Mouse (Mus musculus) liver, postnatal 0 days (tissue): ENCODE results near the gene Gm38393.

Source experiments
- CTCF ChIP-seq: sonication (generic); IDR thresholded peaks from 2 replicates; pipeline ENCODE4 v1.5.1; 2016; ENCODE audit warnings: antibody characterized with exemption, low read depth
- EP300 ChIP-seq: IDR thresholded peaks from 2 replicates; pipeline ENCODE4 v1.6.1; 2016; ENCODE audit warnings: antibody characterized with exemption, low read depth, mild to moderate bottlenecking

DNA sequence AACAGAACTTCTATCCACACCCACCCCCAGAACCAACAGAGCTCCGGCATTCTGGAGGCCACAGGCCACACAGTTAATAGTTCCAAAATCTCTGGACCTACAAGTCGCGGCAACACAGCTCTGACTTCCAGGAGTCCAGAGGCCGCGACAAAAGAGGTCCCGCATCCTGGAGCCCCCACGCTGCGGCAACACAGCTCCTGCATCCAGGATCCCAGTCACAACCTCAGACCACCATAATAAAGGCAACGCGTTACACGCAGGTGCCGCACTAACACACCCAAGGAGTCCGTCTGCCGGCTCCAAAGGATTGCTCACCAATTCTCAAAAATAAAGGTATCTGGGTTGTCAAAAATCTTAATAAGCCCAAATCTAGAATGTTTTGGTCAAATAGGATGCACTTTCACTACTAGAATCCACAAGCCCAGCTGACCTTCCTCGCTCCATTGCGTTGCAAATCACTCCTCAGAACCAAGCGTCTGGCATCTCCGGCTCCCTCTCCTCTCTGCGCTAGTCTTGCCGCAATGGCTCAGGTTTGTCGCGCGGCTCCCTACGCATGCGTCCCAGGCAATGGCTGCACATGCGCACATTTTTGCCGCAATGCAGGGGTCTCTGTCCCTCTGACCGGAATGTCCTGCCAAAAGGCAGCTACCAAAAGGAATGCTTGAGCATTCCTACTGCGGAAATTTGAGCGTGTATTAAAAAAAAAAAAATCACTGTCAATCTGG is at the start of gene Gm38393, which contains the start of gene Snurf:
- TF ChIP-seq CTCF (no peak), EP300 (no peak)
